Mouse (Mus musculus): ENCODE measurements around the gene Traf4. TPM values are rescaled to one million over a fixed set of nuclear protein-coding genes. Genes with fewer than 3 reads are reported as not detected.

Traf4 gene
- polyA plus RNA-seq, 1 experiment from 2014 or later: 101 TPM

DNA sequence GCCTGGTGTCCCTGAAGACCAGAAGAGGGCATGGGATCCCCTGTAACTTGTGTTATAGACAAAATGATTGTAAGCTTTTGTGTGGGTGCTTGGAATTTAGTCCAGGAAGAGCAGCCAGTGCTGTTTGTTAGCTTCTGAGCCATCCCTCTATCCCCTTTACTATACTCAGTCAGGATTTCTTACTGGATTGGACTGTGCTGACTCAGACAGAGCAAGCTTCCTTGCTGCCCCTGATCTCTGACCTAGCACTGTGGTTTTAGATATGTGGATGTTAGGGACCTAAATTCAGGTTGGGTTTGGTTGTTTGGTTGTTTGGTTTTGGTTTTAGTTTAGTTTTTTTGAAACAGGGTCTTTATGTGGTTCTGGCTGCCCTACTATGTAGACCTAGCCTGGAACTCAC is 46.9 kb downstream of the Traf4 start:
- Histone ChIP-seq H3K4me3 (no peak overlapping the region), H3K27me3 (replicated peaks) (no peaks in the 10 kb centered on the region), H3K4me2 (no peak overlapping the region), H3K4me1 (peaks cover 55% of the 10 kb centered on the region), H3K27ac (no peak overlapping the region), H3K36me3 (replicated peaks) (no peaks in the 10 kb centered on the region), H3K9me3 (no peaks in the 10 kb centered on the region), H3K9ac (no peak overlapping the region)
- no peak for ATAC-seq (replicated peaks)

DNA sequence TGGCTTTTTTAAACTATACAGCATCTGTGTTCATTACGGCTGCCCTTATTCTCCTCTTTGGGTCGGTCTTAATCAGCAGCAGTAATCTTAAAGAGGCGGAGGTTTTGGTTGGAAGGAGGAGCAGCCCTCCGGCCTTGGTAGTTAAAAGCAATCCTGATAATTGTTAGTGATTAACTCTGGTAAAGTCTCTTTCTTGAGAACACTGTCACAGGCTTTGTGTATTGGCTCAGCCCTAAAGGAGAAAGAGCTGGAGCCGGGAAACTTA is 49.3 kb downstream of the Traf4 start:
- Histone ChIP-seq H3K4me3 (peak overlapping the region; percentile 64), H3K36me3 (replicated peaks) (no peaks in the 10 kb centered on the region), H3K27ac (peak overlapping the region; percentile 94), H3K4me2 (peak overlapping the region; percentile 74), H3K9ac (peak overlapping the region; percentile 82), H3K27me3 (replicated peaks) (no peaks in the 10 kb centered on the region), H3K4me1 (peaks cover 49% of the 10 kb centered on the region), H3K9me3 (no peaks in the 10 kb centered on the region)
- 4% methylated on average over 5 of the region's 5 CpGs for WGBS
- no peak for ATAC-seq (replicated peaks)

DNA sequence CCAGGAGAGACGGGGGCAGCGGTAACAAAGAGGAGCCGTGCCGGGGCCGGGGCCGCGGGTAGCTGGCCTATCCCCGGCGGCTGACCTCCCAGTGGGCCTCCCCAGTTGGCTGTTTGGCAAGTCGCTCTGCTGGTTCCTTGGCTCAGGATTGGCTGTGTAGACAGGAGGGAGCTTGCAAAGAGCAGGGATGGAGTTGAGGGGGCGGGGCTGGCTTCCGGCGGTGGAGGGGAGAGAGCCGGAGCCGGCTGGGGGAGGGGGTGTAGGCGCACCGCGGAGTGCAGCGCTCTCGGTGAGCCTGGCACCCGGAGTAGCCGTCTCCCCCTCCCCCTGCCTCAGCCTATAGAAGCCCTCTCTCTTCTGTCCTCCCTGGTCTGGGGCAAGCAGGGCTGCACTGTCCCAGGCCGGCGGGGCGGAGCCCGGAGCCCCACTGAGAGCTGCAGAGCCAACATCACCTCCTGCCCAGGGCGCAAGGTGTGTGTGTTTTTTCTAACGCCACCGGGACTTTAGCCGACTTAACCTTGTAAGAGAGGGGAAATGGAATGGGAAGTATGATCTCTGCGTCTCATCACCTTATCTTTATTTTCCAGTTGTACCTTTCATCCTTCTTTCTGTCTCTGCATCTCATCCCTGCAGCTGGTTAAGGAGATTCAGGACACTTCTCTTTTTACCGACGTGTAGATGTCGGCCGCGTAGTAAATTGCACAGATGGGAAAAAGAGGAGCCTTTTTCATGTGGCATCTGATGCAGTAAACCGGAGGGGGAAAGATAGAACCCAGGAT is 49.8 kb downstream of the Traf4 start:
- Histone ChIP-seq H3K36me3 (replicated peaks) (no peaks in the 10 kb centered on the region), H3K4me3 (peak overlapping the region; percentile 64), H3K4me1 (peaks cover 45% of the 10 kb centered on the region), H3K27me3 (replicated peaks) (no peaks in the 10 kb centered on the region), H3K9ac (peak overlapping the region; percentile 82), H3K4me2 (peak overlapping the region; percentile 74), H3K9me3 (no peaks in the 10 kb centered on the region), H3K27ac (peak overlapping the region; percentile 94)
- peak; percentile 99 for ATAC-seq (replicated peaks)
- WGBS: under 1% methylated on average over 37 of the region's 37 CpGs

DNA sequence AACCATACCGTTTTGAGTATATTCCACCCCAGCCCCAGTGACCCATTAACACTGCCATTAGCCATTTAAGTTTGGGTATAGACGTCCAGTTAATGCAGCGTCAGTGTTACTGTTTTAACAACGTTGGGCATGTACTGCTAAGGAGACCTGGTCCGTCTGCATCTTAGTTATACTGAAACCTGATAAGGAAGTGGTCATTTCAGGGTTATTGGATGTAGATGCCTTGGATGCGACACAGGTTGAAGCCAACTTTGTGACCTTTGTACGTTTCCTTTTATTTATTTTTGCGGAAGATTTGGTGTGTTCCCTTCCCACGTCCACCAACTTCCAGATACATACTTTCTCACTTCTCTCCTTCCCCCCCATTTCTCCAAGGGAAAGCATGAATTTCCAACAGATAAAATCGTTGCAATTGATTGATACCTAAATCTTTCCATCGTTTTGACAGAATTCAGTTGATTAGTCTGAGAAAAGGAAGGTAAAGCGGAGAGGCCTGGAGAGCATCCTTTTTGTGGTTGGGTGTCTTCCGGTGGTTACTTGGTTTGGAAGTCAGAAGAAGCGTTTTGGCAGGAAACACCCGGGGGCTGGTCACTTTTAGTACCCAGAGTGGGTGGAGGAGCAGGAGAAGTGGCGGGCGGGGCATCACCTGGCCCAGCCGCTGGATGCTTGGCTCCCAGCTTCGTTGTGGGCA is 50.6 kb downstream of the Traf4 start:
- Histone ChIP-seq H3K9me3 (no peaks in the 10 kb centered on the region), H3K4me1 (peaks cover 44% of the 10 kb centered on the region), H3K27ac (peak overlapping the region; percentile 94), H3K36me3 (replicated peaks) (no peaks in the 10 kb centered on the region), H3K9ac (peak overlapping the region; percentile 82), H3K4me3 (peak overlapping the region; percentile 64), H3K4me2 (peak overlapping the region; percentile 74), H3K27me3 (replicated peaks) (no peaks in the 10 kb centered on the region)
- ATAC-seq (replicated peaks): no peak
- WGBS: 7% methylated on average over 19 of the region's 19 CpGs

DNA sequence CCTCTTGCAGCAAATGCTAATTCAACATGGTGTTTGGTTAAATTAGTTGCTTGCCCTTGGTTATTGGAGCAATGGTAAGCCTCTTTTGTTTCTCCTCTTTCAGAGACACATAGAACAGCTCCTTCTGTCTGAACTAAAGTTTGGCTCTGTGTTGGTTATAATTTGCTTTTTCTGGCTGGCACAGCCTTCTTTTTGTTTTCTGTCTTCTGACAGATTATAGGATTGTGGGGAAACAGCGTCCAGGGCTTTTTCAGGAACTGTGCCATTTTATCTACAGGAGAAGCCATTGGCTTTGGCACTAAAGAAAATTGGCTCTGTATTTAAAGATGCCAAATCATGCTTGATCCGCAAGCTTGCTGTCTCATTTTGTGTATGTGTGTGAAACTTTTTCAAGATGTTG is 51.8 kb downstream of the Traf4 start:
- no peaks in the 10 kb centered on the region for H3K27me3 ChIP-seq (replicated peaks)
- no peak overlapping the region for H3K4me2 ChIP-seq
- H3K4me1 ChIP-seq: peaks cover 36% of the 10 kb centered on the region
- H3K4me3 ChIP-seq: no peak overlapping the region
- WGBS: 59% methylated on average over 2 of the region's 2 CpGs
- no peak overlapping the region for H3K9ac ChIP-seq
- no peaks in the 10 kb centered on the region for H3K36me3 ChIP-seq (replicated peaks)
- no peaks in the 10 kb centered on the region for H3K9me3 ChIP-seq
- ATAC-seq (replicated peaks): no peak
- H3K27ac ChIP-seq: no peak overlapping the region

Small RNAs within 50 kb of the gene (microRNA-seq; reads per million reads assigned to microRNA genes)
- 0.74 reads per million for gene Mir7653

Other genes starting within 250 kb of the Traf4 start
- gene Sez6, start 234.8 kb downstream of the Traf4 start, polyA plus RNA-seq (2015; fragmentation: Nextera tagmentation; extraction: Ambion mirVana): 159 and 162 TPM in 2 replicates
- gene Phf12, start 182.8 kb downstream of the Traf4 start, polyA plus RNA-seq (2015; fragmentation: Nextera tagmentation; extraction: Ambion mirVana): 19.2 and 20.7 TPM in 2 replicates
- 51.8 and 52.7 TPM in 2 replicates for gene Dhrs13, start 133.3 kb downstream of the Traf4 start, polyA plus RNA-seq (2015; fragmentation: Nextera tagmentation; extraction: Ambion mirVana)
- 76.7 and 80.4 TPM in 2 replicates for gene Flot2, start 127.7 kb downstream of the Traf4 start, polyA plus RNA-seq (2015; fragmentation: Nextera tagmentation; extraction: Ambion mirVana)
- 31.7 and 33.5 TPM in 2 replicates for gene Eral1, start 85.2 kb downstream of the Traf4 start, polyA plus RNA-seq (2015; fragmentation: Nextera tagmentation; extraction: Ambion mirVana)
- 33.0 and 33.4 TPM in 2 replicates for gene Fam222b, start 70.9 kb downstream of the Traf4 start, polyA plus RNA-seq (2015; fragmentation: Nextera tagmentation; extraction: Ambion mirVana)
- gene Nek8, start 11.1 kb upstream of the Traf4 start, polyA plus RNA-seq (2015; fragmentation: Nextera tagmentation; extraction: Ambion mirVana): 6.5 and 7.3 TPM in 2 replicates
- gene Tlcd1, start 11.1 kb upstream of the Traf4 start, polyA plus RNA-seq (2015; fragmentation: Nextera tagmentation; extraction: Ambion mirVana): 7.4 and 7.6 TPM in 2 replicates
- gene Rpl23a, start 18.0 kb upstream of the Traf4 start, polyA plus RNA-seq (2015; fragmentation: Nextera tagmentation; extraction: Ambion mirVana): 695 and 703 TPM in 2 replicates
- 56.3 and 61.5 TPM in 2 replicates for gene Rab34, start 22.8 kb upstream of the Traf4 start, polyA plus RNA-seq (2015; fragmentation: Nextera tagmentation; extraction: Ambion mirVana)
- gene Proca1, start 27.8 kb upstream of the Traf4 start, polyA plus RNA-seq (2015; fragmentation: Nextera tagmentation; extraction: Ambion mirVana): 1.7 and 2.2 TPM in 2 replicates
- 90.0 and 93.6 TPM in 2 replicates for gene Sdf2, start 80.2 kb upstream of the Traf4 start, polyA plus RNA-seq (2015; fragmentation: Nextera tagmentation; extraction: Ambion mirVana)
- 30.0 and 31.7 TPM in 2 replicates for gene Supt6, start 80.4 kb upstream of the Traf4 start, polyA plus RNA-seq (2015; fragmentation: Nextera tagmentation; extraction: Ambion mirVana)
- gene 2610507B11Rik, start 96.2 kb upstream of the Traf4 start, polyA plus RNA-seq (2015; fragmentation: Nextera tagmentation; extraction: Ambion mirVana): 55.0 and 62.3 TPM in 2 replicates
- gene BC030499, start 125.3 kb upstream of the Traf4 start, polyA plus RNA-seq (2015; fragmentation: Nextera tagmentation; extraction: Ambion mirVana): 0.11 and 0.28 TPM in 2 replicates
- 6.9 and 9.6 TPM in 2 replicates for gene Spag5, start 135.9 kb upstream of the Traf4 start, polyA plus RNA-seq (2015; fragmentation: Nextera tagmentation; extraction: Ambion mirVana)
- 84.9 and 129 TPM in 2 replicates for gene Aldoc, start 157.4 kb upstream of the Traf4 start, polyA plus RNA-seq (2015; fragmentation: Nextera tagmentation; extraction: Ambion mirVana)
- gene Pigs, start 162.8 kb upstream of the Traf4 start, polyA plus RNA-seq (2015; fragmentation: Nextera tagmentation; extraction: Ambion mirVana): 71.5 and 76.6 TPM in 2 replicates
- gene Unc119, start 177.9 kb upstream of the Traf4 start, polyA plus RNA-seq (2015; fragmentation: Nextera tagmentation; extraction: Ambion mirVana): 80.8 and 89.7 TPM in 2 replicates
- not detected in 2 replicates for gene Foxn1, start 221.0 kb upstream of the Traf4 start, polyA plus RNA-seq (2015; fragmentation: Nextera tagmentation; extraction: Ambion mirVana)